Mouse (Mus musculus): ENCODE data around the gene Capns2. TPM values are rescaled to one million over a fixed set of nuclear protein-coding genes. Genes with fewer than 3 reads are reported as not detected.
"Not testable (repeated sequence)": the region's sequence is repeated elsewhere in the genome, so short reads cannot be mapped to it uniquely, and the experiment has no call there.

Capns2 gene
- polyA plus RNA-seq, 1 experiment, result 1.7 TPM

GRCm38 (mm10) chr8:92861977-92862376, 39.2 kb upstream of the Capns2 start:
- Histone ChIP-seq H3K27me3 (ENCODE audit: control insufficient read depth, insufficient read depth, low read length) (no peaks in the 10 kb centered on the region), H3K4me1 (ENCODE audit: control insufficient read depth, insufficient read depth, low read length) (no peaks in the 10 kb centered on the region), H3K36me3 (ENCODE audit: control insufficient read depth, insufficient read depth, low read length) (no peaks in the 10 kb centered on the region), H3K4me3 (ENCODE audit: control insufficient read depth, low read depth, low read length) (no peak overlapping the region), H3K27ac (ENCODE audit: control insufficient read depth, insufficient read depth, low read depth, low read length) (no peak overlapping the region)
- TF ChIP-seq POLR2A (IDR thresholded peaks at IDR 0.05; ENCODE audit: control insufficient read depth, low read depth, low read length) (no peak), CTCF (IDR thresholded peaks at IDR 0.05; ENCODE audit: control insufficient read depth, insufficient read depth, insufficient replicate concordance, low read depth, low read length) (no peak)

GRCm38 (mm10) chr8:92870281-92870680, 30.9 kb upstream of the Capns2 start:
- no peaks in the 10 kb centered on the region for H3K27me3 ChIP-seq (ENCODE audit: control insufficient read depth, insufficient read depth, low read length)
- TF ChIP-seq POLR2A (IDR thresholded peaks at IDR 0.05; ENCODE audit: control insufficient read depth, low read depth, low read length) (no peak), CTCF (IDR thresholded peaks at IDR 0.05; ENCODE audit: control insufficient read depth, insufficient read depth, insufficient replicate concordance, low read depth, low read length) (no peak)
- no peaks in the 10 kb centered on the region for H3K36me3 ChIP-seq (ENCODE audit: control insufficient read depth, insufficient read depth, low read length)
- no peak overlapping the region for H3K4me3 ChIP-seq (ENCODE audit: control insufficient read depth, low read depth, low read length)
- no peaks in the 10 kb centered on the region for H3K4me1 ChIP-seq (ENCODE audit: control insufficient read depth, insufficient read depth, low read length)
- no peak overlapping the region for H3K27ac ChIP-seq (ENCODE audit: control insufficient read depth, insufficient read depth, low read depth, low read length)

- no peaks in the 10 kb centered on the region for H3K4me1 ChIP-seq (ENCODE audit: control insufficient read depth, insufficient read depth, low read length)
- no peak overlapping the region for H3K27ac ChIP-seq (ENCODE audit: control insufficient read depth, insufficient read depth, low read depth, low read length)
- H3K27me3 ChIP-seq (ENCODE audit: control insufficient read depth, insufficient read depth, low read length), result no peaks in the 10 kb centered on the region
- H3K4me3 ChIP-seq (ENCODE audit: control insufficient read depth, low read depth, low read length), result no peak overlapping the region
- H3K36me3 ChIP-seq (ENCODE audit: control insufficient read depth, insufficient read depth, low read length), result no peaks in the 10 kb centered on the region
- TF ChIP-seq POLR2A (IDR thresholded peaks at IDR 0.05; ENCODE audit: control insufficient read depth, low read depth, low read length) (no peak), CTCF (IDR thresholded peaks at IDR 0.05; ENCODE audit: control insufficient read depth, insufficient read depth, insufficient replicate concordance, low read depth, low read length) (no peak)
Measured at GRCm38 (mm10) chr8:92872063-92872759, 29.0 kb upstream of the Capns2 start.

- H3K27ac ChIP-seq (ENCODE audit: control insufficient read depth, insufficient read depth, low read depth, low read length), result no peak overlapping the region
- no peaks in the 10 kb centered on the region for H3K27me3 ChIP-seq (ENCODE audit: control insufficient read depth, insufficient read depth, low read length)
- H3K4me3 ChIP-seq (ENCODE audit: control insufficient read depth, low read depth, low read length), result no peak overlapping the region
- TF ChIP-seq CTCF (IDR thresholded peaks at IDR 0.05; ENCODE audit: control insufficient read depth, insufficient read depth, insufficient replicate concordance, low read depth, low read length), result no peak
- TF ChIP-seq POLR2A (IDR thresholded peaks at IDR 0.05; ENCODE audit: control insufficient read depth, low read depth, low read length), result no peak
- H3K36me3 ChIP-seq (ENCODE audit: control insufficient read depth, insufficient read depth, low read length), result no peaks in the 10 kb centered on the region
- H3K4me1 ChIP-seq (ENCODE audit: control insufficient read depth, insufficient read depth, low read length), result no peaks in the 10 kb centered on the region
Measured at GRCm38 (mm10) chr8:92875795-92876194, 25.4 kb upstream of the Capns2 start.

GRCm38 (mm10) chr8:92881247-92881646, 20.0 kb upstream of the Capns2 start:
- Histone ChIP-seq H3K27ac (ENCODE audit: control insufficient read depth, insufficient read depth, low read depth, low read length) (no peak overlapping the region), H3K27me3 (ENCODE audit: control insufficient read depth, insufficient read depth, low read length) (no peaks in the 10 kb centered on the region), H3K4me3 (ENCODE audit: control insufficient read depth, low read depth, low read length) (no peak overlapping the region), H3K4me1 (ENCODE audit: control insufficient read depth, insufficient read depth, low read length) (no peaks in the 10 kb centered on the region), H3K36me3 (ENCODE audit: control insufficient read depth, insufficient read depth, low read length) (no peaks in the 10 kb centered on the region)
- TF ChIP-seq CTCF (IDR thresholded peaks at IDR 0.05; ENCODE audit: control insufficient read depth, insufficient read depth, insufficient replicate concordance, low read depth, low read length) (no peak), POLR2A (IDR thresholded peaks at IDR 0.05; ENCODE audit: control insufficient read depth, low read depth, low read length) (no peak)

GRCm38 (mm10) chr8:92883771-92884170, 17.4 kb upstream of the Capns2 start:
- Histone ChIP-seq H3K27me3 (ENCODE audit: control insufficient read depth, insufficient read depth, low read length) (no peaks in the 10 kb centered on the region), H3K27ac (ENCODE audit: control insufficient read depth, insufficient read depth, low read depth, low read length) (no peak overlapping the region), H3K36me3 (ENCODE audit: control insufficient read depth, insufficient read depth, low read length) (no peaks in the 10 kb centered on the region), H3K4me1 (ENCODE audit: control insufficient read depth, insufficient read depth, low read length) (no peaks in the 10 kb centered on the region), H3K4me3 (ENCODE audit: control insufficient read depth, low read depth, low read length) (no peak overlapping the region)
- no peak for TF ChIP-seq POLR2A (IDR thresholded peaks at IDR 0.05; ENCODE audit: control insufficient read depth, low read depth, low read length)
- TF ChIP-seq CTCF (IDR thresholded peaks at IDR 0.05; ENCODE audit: control insufficient read depth, insufficient read depth, insufficient replicate concordance, low read depth, low read length), result no peak

- not testable (repeated sequence) for H3K4me3 ChIP-seq (ENCODE audit: control insufficient read depth, low read depth, low read length); H3K36me3 ChIP-seq (ENCODE audit: control insufficient read depth, insufficient read depth, low read length); H3K27ac ChIP-seq (ENCODE audit: control insufficient read depth, insufficient read depth, low read depth, low read length); H3K4me1 ChIP-seq (ENCODE audit: control insufficient read depth, insufficient read depth, low read length); H3K27me3 ChIP-seq (ENCODE audit: control insufficient read depth, insufficient read depth, low read length)
Measured at GRCm38 (mm10) chr8:92892216-92892615, 9.0 kb upstream of the Capns2 start.

GRCm38 (mm10) chr8:92893870-92894269, 7.3 kb upstream of the Capns2 start:
- no peaks in the 10 kb centered on the region for H3K27me3 ChIP-seq (ENCODE audit: control insufficient read depth, insufficient read depth, low read length)
- no peak overlapping the region for H3K27ac ChIP-seq (ENCODE audit: control insufficient read depth, insufficient read depth, low read depth, low read length)
- H3K4me1 ChIP-seq (ENCODE audit: control insufficient read depth, insufficient read depth, low read length), result no peaks in the 10 kb centered on the region
- TF ChIP-seq POLR2A (IDR thresholded peaks at IDR 0.05; ENCODE audit: control insufficient read depth, low read depth, low read length) (no peak), CTCF (IDR thresholded peaks at IDR 0.05; ENCODE audit: control insufficient read depth, insufficient read depth, insufficient replicate concordance, low read depth, low read length) (no peak)
- H3K36me3 ChIP-seq (ENCODE audit: control insufficient read depth, insufficient read depth, low read length), result no peaks in the 10 kb centered on the region
- H3K4me3 ChIP-seq (ENCODE audit: control insufficient read depth, low read depth, low read length), result no peak overlapping the region
